Mouse (Mus musculus) heart, postnatal 25 days (tissue): Measurements from ENCODE around the gene Gnl3l. TPM values are rescaled to one million over a fixed set of nuclear protein-coding genes. Genes with fewer than 3 reads are reported as not detected.

Source experiments
- DNase-seq: peaks from one replicate; pipeline ENCODE4 v3.0.0; 2022; ENCODE audit warnings: low spot score
- intact Hi-C: fragments of 180-260 bp; cut with DNase I; formaldehyde crosslinking; loops from one replicate; pipeline ENCODE4 v1.15.1; 2025
- total RNA-seq, 2 experiments: library from RNA; stranded (reverse); gene quantifications; 2 replicates each; pipeline ENCODE4 v1.2.3; 2021

The Gnl3l gene
- total RNA-seq = 10 to 100 TPM; 34.9 to 40.3 TPM

DNA sequence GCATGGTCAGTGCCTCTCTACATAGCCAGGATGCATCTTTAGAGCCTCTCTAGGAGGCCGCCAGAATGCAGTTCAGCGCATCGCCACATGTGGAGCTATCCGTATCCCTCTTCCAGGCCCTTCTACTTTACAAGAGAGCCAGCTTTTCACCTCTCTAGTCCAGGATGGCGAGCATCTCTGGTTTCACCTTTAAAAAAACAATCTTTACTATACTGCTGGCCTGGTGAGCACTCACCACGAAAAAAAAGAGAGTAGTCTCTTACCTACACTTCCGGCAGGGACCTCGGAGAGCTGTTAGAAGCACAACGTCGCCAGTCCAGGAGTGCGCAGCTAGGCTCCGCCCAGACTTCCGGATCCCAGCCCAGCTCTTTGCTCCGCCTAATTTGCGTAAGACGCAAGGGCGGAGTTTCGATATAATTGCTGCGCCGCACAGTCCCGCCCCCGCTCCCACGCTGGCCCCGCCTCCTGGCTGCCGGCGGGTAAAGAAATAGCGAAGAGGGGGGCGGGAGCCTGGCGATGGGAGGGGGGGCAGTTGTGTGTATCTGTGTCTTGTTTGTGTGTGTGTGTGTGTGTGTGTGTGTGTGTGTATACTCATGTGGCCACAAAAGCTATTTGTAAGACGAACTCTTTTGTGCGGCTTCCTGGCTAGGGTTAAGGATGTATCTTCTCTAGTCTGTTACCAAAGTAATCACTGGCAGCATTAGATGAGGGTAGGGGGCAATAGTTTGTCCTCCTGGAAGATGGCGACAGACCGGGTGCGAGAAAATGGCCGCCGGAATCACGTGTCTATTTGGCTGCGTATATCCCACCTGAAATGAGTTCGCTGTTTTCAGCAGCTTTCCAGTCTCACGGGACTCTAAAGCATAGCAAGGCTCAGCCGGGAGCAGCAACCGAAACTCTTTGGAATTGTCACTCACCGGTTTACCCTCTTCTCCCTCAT, at the start of gene Gnl3l:
Gene Gnl3l, minus strand, starts transcription at position 385 of the 940 bp plus-strand sequence.
- DNase-seq = peak; percentile 84
- intact Hi-C loops = loop anchor here (10.0 kb wide), 1 partner anchor 78 kb away; the partner anchor contains the start of gene Tsr2

DNA sequence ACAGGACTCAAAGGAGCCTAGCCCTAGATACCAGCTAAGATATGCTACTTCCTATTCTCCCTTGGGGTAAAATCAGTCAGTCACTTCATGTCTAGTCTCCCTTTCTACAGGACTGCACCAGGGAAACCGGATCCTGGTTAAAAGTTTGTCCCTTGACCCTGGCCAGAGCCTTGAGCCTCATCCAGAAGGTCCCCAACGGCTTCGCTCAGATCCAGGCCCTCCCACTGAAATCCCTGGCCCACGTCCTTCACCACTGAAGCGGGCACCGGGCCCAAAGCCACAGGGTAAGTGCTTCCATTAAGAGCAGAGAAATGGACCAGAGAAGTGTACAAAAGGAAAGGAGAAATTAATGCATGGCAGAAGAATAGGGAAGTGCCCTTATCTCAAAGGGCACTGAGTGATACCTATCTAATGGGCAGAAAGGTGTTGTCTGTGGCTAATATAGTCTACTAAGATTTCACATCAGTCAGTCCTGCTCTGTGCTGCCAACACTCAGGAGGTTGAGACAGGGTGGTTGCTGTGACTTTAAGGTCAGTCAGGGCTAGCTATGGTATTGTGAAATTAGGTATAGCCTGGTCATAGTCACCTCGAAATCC, 49.0 kb upstream of the Gnl3l start:
- DNase-seq = no peak
- intact Hi-C loops = no loop called here

DNA sequence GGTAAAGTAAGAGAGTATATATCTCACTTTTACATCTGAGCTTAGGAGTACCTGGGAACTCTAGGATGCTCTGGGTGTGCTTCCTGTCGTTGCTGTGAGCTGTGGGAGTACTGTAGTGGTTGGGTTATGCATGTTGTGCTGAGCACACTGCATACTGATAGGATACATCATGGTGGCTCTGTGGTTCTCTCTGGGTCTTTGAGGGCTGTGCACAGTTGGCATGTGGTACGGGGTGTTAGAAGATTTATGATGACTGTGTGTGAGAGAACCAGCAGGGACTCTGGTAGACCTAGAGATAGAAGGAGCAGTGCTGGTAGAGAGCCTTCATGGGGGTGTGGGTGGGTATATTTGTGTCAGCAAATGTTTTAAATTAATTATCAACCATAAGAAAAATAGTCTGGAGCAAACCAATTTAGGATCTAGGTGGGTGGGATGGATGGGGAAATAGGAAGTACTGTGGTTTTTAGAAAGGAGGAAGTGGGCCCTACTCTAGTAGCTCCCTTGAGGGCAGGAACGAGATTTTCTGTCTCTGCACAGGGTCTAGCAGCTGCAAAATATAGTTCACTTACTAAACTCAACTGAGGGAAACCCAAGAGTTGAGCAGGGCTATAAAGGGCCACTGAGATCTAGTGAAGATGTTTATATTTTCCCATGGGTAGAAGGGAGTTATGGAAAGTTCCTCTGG, 44.6 kb upstream of the Gnl3l start:
- DNase-seq = no peak
- intact Hi-C loops = no loop called here

DNA sequence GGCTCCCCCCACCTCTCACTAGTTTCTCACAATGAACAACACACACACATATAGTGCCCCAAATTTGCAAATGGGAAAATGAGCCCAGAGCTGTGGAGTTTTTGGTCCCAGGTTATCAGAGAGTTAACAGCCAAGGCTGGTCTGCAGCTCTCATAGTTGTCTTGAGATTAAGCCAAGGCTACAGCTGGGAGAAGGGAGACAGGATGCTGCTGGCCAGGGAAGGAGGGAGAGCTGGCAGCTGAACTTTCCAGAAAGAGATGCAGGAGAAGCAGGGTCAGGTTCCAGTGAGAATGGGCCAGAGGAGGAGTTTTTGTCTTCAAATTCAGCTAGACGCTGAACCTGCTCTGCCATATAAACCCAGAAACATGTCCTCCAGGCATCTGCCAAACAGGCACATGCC, 42.2 kb upstream of the Gnl3l start:
- intact Hi-C loops = no loop called here
- peak; percentile 8 for DNase-seq

DNA sequence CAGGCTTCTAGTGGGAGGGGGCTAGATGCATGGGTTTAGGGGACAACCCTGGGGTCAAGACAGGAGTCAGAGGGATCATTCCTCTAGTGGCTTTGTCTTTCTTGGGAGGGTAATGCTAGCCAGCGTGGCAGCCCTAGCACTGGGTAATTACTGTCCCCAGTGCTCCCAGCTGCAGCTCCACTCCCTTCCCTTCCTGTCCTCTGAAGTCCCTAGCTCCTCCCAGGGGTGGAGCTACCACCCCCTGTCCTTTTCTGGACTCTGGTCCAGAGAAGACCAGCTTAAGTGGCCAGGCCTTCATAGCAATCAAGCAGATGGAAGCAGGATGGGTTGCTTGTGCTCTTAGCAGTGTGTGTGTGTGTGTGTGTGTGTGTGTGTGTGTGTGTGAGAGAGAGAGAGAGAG, 38.4 kb upstream of the Gnl3l start:
- no peak for DNase-seq
- intact Hi-C loops = no loop called here

DNA sequence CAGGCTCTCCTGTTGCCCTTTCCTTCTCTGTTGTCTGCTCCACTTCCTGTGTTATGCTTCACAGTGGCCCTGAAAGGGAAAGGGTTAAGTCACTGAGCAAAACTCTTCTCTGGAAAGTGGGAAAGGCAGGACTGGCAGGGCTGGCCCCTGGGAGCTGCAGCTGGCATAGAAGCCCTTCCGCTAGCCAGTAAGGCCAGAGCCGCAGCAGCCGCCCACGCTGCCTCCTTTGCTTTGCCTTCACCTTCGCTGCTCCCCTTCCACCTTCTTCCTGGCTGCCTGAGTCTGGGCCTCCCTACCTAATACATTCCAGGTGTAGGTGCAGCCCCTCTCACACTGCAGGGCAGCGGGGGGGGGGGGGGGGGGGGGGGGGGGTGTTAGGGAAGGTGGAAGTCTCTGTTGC, 37.4 kb upstream of the Gnl3l start:
- intact Hi-C loops = no loop called here
- DNase-seq = no peak

DNA sequence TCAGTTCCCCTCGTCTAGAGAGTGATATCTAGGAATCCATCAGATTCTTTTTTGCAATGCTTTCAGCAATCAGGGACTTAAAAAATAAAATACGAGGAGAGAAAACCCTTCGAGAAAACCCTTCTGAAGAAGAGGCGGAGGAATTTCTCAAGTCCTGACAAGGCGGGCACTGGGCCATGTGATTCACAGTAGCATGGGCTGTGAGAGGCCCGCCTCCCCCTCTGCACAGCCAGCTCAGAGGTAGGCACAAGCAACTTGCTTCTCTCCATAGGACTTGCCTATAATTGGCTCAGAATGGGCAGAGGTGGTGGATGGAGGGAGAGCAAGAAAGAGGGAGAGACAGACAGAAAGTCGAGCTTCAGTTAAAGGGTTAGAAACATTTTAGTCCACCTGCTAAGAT, 33.2 kb upstream of the Gnl3l start:
- intact Hi-C loops = no loop called here
- no peak for DNase-seq

DNA sequence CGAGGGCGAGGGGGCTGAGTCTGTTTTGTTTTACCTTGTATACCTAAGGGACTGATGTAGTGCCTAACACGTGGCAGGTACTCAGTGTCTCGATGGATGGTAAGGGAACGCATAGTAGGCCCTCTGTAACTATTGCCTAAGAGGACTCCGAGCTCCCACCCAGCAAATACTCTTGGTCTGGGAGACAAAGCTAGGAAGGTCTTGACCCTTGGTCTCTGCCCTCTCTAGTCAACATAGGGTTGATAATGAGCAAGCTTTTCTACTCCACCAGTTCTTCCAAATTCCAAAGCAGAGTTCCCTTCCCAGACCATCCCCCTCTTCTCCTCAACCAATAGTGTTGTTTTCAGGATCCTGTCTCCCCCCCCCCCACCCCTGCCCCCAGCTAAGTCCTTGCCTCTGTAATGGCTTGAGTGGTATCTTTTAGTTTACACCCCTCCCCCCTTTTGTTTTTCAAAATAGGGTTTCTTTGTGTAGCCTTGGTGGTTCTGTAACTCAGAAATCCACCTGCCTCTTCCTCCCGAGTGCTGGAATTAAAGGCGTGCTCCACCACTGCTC, 32.6 kb upstream of the Gnl3l start:
- intact Hi-C loops = no loop called here
- DNase-seq = no peak

DNA sequence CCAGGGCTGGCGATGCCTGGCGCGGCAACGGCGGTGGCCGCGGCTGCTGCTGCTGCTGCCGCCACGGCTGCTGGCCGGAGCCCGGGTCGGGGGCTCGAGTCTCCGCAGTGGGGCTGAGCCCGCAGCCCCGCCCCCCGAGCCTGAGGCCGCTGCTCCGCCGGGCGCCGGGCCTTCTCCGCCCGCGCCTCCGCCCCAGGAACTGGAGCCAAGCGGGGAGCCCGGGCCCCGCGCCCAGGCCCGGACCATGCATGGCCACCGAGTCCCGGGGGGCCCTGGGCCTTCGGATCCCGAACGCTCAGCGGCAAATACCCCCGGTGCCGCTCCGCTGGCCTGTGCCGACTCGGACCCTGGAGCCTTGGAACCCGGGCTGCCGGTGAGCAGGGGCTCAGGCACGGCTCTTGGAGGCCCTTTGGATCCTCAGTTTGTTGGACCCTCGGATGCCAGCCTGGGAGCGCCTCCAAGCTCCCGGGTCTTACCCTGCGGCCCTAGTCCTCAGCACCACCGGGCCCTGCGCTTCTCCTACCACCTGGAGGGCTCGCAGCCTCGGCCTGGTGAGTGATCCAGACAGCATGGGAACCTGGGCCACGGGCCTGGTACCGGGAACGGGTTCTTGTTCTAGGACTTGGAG, 30.4 kb upstream of the Gnl3l start:
- intact Hi-C loops = no loop called here
- DNase-seq = peak; percentile 12

DNA sequence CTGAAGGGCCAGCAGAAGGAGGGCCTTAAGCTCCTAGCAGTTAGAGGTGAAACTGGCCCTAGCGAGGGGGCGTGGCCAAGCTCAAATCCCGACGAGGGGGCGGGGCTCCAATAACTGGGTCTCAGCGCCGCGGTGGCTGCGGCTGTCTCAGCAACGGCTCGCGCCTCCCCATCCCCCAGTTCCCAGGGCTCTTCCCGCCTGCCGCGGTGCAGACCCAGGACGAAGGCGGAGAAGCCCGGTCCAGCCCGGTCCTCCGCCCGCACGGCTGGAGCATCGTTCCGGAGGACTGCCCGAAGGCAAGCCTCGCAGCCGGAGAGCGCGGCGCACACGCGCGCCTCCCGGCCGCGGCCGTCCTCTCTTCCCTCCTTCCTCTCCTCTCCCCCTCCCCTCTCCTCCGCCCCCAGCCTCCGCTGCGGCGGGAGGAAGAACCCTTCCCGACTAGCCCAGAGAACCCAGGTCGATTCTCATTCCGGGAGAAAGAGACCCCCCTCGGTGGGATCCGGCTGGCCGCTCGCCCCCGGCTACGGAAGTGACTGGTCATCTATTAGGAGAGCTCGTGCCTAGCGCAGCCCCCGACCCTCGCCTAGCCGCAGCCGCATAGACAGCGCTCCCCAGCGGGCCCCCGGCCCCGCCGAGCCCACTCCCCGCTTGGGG, 29.8 kb upstream of the Gnl3l start:
- DNase-seq = peak; percentile 70
- intact Hi-C loops = no loop called here

DNA sequence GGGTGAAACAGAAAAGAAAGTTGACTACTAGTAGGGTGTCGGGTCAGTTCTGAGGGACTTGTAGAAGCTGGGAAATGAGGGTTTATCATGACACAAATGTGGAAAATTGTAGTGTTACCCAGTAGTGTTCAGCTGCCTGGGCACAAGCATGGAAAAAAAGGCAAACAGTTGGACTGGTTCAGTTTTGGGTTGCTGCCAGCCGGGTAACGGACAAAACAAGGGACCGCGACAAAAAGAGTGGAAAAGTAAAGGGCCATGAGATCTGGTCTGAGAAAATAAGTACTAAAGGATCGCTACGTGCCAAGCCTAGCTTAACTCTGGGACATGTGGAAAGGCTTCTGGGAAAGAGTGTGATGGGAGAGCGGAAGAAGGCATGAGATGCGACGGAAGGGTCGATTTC, 29.2 kb upstream of the Gnl3l start:
- intact Hi-C loops = no loop called here
- DNase-seq = no peak

DNA sequence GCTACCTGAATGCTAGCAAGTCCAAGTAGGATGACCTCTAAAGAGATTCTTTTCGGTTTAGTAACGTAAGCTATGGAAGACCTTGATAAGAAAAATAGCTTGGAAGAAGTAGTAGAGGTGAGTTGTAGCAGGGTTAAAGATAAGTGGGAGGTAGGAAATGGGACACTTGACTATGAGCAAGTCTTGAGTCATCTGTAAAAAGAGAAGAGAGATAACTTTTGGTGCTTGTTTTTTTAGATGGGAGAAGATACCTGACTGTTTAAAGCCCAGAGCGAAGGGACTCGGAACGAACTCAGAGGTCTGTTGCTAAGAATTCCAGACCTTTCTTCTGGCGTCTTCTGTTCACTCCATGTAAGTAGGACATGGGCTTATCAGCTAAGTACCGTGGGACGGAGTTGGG, 28.7 kb upstream of the Gnl3l start, which contains the start of gene Fgd1:
Gene Fgd1, plus strand, starts transcription at position 301 of the 400 bp plus-strand sequence.
- intact Hi-C loops = no loop called here
- no peak for DNase-seq

DNA sequence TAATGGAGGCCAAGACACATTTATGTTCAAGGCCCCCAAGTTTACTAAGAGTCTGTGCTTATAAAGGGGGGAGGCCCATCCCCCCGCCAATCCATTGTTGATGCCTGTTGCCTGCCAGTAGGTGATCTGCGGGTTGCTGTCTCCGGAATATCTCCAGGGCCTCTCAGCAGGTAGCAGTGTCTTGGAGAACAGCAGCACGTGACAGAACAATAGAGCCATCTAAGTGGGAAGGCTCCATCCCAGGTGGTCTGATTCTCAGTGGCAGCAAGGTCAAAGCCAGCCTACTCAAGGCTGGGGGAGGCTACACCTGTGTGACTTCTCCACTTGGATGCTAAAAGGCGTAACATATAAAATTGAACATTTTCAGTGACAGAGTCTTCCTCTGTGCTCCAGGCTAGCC, 24.1 kb upstream of the Gnl3l start:
- DNase-seq = no peak
- intact Hi-C loops = no loop called here

DNA sequence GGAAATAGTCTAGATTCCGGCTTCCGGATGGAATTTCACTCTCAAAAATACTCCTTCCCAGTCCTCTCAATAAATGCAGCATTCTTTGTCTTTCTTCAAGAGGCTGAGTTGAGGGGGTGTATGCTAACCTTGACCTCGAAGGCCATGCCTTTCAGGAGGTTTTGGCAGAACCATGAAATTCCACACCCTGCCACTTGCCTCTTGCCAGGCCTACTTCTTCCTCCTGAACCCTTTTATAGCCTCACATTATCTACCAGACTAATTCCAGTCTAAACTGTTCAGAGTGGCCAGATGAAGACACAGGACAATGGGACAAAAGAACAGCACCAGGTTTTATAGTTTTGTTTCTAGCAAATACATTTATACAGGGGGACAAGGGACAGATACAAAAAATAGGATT, 14.3 kb upstream of the Gnl3l start:
- DNase-seq = no peak
- intact Hi-C loops = no loop called here

DNA sequence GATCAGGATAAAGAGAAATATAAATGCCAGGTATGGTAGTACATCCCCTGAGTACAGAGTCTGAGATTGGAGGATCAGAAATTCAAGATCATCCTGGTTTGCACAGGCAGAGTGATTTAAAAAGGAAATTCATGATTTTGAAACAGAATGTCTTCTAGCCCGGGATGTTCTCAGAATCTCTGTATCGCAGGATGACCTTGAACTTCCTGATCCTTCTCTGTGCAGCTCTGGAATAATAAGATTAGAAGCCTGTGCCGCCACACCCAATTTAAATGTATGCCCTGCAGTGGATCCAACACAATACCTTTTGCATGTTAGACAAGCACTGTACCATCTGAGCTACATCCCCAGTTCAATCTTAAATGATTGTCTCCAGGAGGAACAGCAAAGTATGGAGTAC, 1.7 kb upstream of the Gnl3l start:
- intact Hi-C loops = loop anchor here (10.0 kb wide), 1 partner anchor 76 kb away; the partner anchor contains the start of gene Tsr2
- no peak for DNase-seq

DNA sequence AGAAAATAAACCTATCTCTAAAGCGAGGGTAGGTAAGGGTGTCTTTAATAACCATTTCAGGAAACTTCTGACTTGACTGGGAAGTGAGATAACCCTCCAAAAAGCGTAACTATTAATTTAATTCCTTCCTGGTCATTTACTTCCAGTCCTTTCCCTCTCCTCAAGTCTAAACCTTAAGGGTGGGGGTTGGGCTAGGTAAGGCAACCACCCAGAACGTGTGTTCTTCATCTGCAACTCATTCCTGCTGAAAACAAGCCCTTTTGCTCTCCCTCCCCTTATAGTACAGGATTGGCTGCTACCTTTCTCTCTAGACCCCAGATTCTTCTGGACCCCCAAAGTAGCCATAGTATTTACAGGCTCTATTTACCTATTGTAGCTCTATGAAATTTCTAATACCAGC, 775 bp upstream of the Gnl3l start:
- intact Hi-C loops = loop anchor here (10.0 kb wide), 1 partner anchor 77 kb away; the partner anchor contains the start of gene Tsr2
- DNase-seq = no peak

DNA sequence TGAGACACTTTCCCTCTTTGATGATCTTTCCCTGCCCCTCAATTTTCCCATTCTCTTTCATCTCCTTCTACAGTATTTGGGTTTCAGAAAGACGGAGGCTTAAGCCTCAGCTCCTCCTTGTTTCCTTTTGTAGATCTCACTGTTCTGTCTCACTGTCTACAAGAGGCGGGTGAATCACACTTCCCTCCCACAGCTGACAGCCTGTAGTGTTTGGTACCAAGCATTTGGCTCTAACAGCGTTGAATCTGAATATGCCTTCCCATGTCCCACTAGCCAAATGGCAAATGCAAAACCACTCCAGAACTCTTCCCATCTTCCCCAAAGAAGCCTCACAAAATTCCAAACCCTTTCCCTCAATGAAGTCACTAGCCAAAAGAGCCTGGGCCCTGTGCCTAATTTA, 20.3 kb downstream of the Gnl3l start:
- intact Hi-C loops = no loop called here

DNA sequence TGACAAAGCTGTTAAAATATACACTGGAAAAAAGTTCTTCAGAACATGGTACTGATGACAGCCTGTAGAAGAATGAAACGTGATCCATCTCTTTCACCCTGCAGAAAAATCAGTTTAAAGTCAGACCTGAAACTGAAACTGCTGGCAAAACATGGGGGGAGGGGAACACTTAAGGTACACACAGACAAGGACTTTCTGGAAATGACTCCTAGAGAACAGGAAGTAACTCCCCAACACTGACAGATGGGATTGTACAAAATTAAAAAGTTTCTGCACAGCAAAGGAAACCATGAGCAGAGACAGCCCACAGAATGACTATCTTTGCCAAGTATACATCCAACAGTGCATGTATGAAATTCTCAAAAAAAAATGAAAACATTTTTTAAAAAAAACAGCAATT, 35.5 kb downstream of the Gnl3l start:
- intact Hi-C loops = no loop called here
- no peak for DNase-seq

More for the DNA sequence above, 20.3 kb downstream of the Gnl3l start:
- DNase-seq = no peak

DNA sequence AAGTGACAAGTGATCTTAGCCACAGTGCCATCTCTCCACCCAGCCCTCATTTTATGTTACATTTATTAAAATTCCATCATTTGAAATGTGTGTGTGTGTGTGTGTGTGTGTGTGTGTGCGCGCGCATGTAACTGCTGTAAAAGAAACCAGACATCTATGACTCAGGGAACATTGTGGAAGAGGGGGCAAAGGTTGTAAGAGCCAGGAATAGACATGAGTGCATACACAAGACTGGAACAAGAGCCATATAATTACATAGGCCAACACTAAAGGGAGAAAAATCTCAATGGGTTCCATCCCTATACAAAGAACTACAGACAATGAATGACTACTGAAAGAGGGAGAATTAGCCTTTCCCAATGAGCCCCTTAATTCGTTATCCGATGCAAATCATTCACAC, 41.7 kb downstream of the Gnl3l start:
- no peak for DNase-seq
- intact Hi-C loops = no loop called here
